Mouse (Mus musculus) retina, embryonic 14.5 days (tissue): ENCODE data around the gene Arhgap10.

Experiments used
- DNase-seq: peaks from one replicate; pipeline ENCODE4 v3.0.0-alpha.2; 2015; ENCODE audit warnings: low spot score

Gene Arhgap10

DNA sequence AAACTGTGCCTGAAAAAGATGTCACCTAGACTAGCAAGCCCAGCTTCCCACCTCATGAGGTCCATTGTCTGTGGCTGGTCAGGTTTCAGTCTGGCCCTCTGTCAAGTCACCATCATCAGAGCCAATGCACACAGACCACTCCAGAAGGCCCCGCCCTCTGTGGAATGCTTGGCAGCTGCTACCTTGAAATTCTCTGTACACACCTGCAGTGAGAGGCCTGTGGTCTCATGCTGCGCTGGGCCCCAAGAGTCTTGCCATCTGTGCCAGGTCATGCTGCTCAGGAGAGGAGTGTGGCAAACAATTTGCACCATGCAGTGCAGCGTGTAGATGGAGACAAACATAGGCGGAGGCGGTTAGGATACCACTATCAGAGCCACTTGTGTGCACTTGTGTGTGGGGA, 290.0 kb downstream of the Arhgap10 start:
- no peak for DNase-seq

DNA sequence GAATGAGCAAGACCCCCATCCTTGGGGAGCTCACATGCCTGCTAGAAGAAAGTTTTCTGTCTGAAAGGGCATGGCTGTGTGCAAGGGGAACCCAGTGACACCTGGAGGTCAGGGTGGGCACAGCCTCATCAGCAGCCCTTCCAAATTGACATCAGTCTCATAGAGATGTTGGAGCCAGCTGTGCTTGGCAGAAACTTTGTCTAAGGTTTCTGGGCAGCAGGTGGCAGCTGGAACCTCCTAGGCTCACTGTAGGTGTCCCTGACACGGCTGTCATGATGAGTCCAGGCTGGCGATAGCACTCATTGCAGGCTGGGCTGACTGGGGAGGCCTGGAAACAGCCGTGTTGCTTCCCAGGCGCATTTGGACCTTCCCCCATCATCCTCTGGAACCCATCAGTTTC, 294.6 kb downstream of the Arhgap10 start:
- no peak for DNase-seq

DNA sequence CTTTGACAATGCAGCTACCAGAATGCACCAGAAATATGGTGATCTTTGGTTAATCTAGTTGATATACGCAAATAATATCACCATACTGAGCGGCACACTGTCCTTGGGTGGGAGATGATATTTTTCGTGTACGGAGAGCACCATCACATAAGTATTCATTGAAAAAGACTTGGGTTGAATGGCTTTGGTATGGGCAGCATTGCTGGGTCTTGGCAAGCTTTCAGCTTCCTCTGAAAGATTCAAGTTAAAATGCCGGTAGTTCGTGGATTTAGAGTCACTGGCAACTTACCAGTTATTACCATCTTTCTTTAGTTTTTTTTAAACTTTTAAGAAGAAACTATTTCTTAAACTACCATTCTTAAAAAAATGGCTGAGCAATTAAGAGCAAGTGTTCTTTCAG, 302.6 kb downstream of the Arhgap10 start:
- DNase-seq, result no peak

DNA sequence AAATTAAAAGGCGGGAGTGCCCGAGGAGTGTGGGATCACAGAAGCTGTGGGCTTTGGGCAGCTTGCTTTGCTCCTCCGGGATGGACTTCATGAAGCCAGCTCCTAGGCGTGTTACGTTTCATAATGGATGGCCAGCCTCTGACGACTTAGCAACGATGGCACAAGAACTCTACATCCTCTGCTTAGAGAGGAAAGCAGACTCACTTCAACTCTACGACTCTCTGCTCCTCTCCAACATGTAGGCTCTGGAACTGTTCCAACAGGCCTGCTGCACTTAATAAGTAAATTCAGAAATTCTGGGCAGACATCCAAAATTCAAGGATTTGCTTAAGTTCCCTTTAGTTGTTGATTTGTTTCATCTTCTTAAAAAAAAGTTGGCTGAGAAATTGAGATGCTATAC, 303.1 kb downstream of the Arhgap10 start:
- no peak for DNase-seq

DNA sequence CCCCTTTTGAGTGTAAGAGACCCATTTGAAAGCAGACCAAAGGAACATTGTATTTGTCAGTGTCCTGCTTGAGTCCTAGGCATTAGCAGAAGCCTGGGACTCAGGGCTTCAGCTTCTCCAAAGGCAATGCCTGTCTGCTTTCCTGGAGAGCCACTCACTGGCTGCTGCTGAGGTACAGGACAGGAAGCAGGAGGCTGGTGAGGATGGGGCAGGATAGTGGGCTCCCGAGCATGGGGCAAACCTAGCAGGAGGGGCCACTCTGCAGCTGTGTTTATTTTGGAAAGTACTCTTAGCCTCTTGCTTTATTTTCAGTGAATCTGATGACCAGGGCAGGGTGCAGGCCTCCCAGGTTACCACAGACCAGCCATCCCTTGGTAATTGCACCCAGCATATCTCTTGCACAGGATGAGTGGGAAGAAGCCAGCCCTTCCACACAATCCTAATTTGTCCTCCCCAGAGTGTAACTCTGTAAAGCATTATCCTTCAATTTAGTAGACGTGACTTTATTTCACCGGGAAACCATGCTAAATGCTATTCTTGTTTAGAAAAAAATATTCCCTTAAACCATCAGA, 303.8 kb downstream of the Arhgap10 start:
- no peak for DNase-seq

DNA sequence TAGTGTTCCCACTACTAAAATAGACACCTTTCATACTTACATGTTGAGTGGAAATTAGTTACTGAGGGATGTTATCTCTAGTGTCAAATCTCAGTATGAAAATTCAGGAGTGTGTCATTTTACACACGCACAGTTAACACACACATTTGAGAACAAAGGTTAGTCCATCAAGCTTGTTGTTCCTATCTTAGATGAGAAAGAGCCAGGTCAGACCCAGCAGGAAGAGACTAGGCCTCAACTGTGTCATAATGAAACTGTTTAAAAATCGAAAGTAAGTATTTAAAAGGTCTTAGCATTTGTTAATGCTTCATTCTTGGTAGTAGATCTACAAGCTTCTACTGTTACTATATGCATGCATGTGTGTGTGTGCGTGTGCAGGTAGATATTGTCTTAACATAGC, 308.5 kb downstream of the Arhgap10 start:
- no peak for DNase-seq
